Mouse (Mus musculus) E14TG2a.4 (cell line): ENCODE measurements around the gene Tmem167.

Source experiments
- CTCF ChIP-seq: conservative IDR thresholded peaks from 2 replicates; pipeline ENCODE4 v1.5.1; 2014; ENCODE audit warnings: low read length
- NANOG ChIP-seq: IDR thresholded peaks from 2 replicates; pipeline ENCODE4 v1.6.1; 2014; ENCODE audit warnings: borderline replicate concordance, low read length, mixed read lengths
- POU5F1 ChIP-seq: IDR thresholded peaks from 2 replicates; pipeline ENCODE4 v1.6.1; 2014; ENCODE audit warnings: low read length, borderline replicate concordance

DNA sequence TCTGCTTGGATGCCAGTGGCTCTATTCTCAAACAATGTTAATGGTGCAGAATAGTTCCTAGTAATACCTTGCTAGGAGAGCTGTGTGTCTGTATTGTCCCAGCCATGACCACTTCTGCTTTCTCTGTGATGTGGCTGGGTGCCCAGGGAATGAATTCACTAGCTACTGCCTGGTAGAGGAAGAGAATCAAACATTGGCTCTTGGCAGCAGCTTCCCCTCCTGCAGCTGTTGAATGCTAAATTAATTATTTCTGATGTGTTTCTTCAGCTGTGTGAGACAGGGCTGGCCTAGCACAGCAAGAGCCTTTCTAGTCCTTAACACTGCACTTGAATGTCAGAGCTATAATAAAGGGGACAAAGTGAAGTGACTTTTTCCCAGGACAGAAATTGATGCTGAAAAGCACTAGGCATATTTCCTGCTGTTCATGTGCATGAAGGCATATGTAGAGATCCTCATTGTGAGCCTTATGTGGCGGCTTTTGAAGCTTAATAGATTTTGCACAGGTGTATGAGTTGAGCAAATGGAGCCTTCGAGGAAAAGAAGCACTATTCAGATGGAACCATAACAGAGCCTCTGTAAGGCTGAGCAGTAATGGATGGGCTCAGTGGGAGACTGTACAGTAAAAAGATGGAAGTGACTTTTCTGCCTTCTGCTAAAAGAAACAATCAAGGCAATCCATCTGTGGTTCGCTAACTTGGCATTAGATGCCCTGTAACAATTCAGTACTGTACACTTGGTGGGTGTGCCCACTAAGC, 47.4 kb downstream of the Tmem167 start:
- no peak for TF ChIP-seq CTCF
- no peak for TF ChIP-seq NANOG
- TF ChIP-seq POU5F1, result no peak
